Mouse (Mus musculus): Measurements from ENCODE around the gene Sod2. TPM values are rescaled to one million over a fixed set of nuclear protein-coding genes. Genes with fewer than 3 reads are reported as not detected.
"Not testable (repeated sequence)": the region's sequence is repeated elsewhere in the genome, so short reads cannot be mapped to it uniquely, and the experiment has no call there.

Sod2 gene
- total RNA-seq, 2 experiments from 2014 or later, result 272 to 281 TPM

- intact Hi-C loops (cut with DNase I), result no loop called here
- peak; percentile 98 for DNase-seq (ENCODE audit: low spot score in 2 of 2)
Measured at GRCm38 (mm10) chr17:13007730-13008425, 1.2 kb downstream of the Sod2 start.

GRCm38 (mm10) chr17:13008528-13008927 is 1.9 kb downstream of the Sod2 start:
- intact Hi-C loops (cut with DNase I), result no loop called here
- no peak for DNase-seq (ENCODE audit: low spot score in 2 of 2)

GRCm38 (mm10) chr17:13009887-13010286 is 3.2 kb downstream of the Sod2 start:
- intact Hi-C loops (cut with DNase I), result no loop called here
- no peak for DNase-seq (ENCODE audit: low spot score in 2 of 2)

GRCm38 (mm10) chr17:13013316-13013715 is 6.7 kb downstream of the Sod2 start:
- intact Hi-C loops (cut with DNase I), result no loop called here
- no peak for DNase-seq (ENCODE audit: low spot score in 2 of 2)

- DNase-seq (ENCODE audit: low spot score in 2 of 2); intact Hi-C loops (cut with DNase I): not testable (repeated sequence)
Measured at GRCm38 (mm10) chr17:13036627-13037192, 30.1 kb downstream of the Sod2 start.

GRCm38 (mm10) chr17:13043846-13044673 is 37.4 kb downstream of the Sod2 start:
- peak; percentile 42 to 57 for DNase-seq (ENCODE audit: low spot score in 2 of 2)
- intact Hi-C loops (cut with DNase I), result not testable (repeated sequence)

- intact Hi-C loops (cut with DNase I); DNase-seq (ENCODE audit: low spot score in 2 of 2): not testable (repeated sequence)
Measured at GRCm38 (mm10) chr17:13052124-13052813, 45.6 kb downstream of the Sod2 start, which contains the start of gene Gpr31b. Gpr31b (minus strand) TSS chr17:13052296.

- DNase-seq (ENCODE audit: low spot score in 2 of 2); intact Hi-C loops (cut with DNase I): not testable (repeated sequence)
Measured at GRCm38 (mm10) chr17:13060804-13061203, 54.2 kb downstream of the Sod2 start, which contains the start of gene Tcp10b. Tcp10b (plus strand) TSS chr17:13061104.

- intact Hi-C loops (cut with DNase I), result not testable (repeated sequence)
Measured at GRCm38 (mm10) chr17:13062882-13063281, 56.2 kb downstream of the Sod2 start.

GRCm38 (mm10) chr17:13067864-13068385 is 61.3 kb downstream of the Sod2 start:
- DNase-seq (ENCODE audit: low spot score in 2 of 2); intact Hi-C loops (cut with DNase I): not testable (repeated sequence)

More at GRCm38 (mm10) chr17:13062882-13063281, 56.2 kb downstream of the Sod2 start:
- not testable (repeated sequence) for DNase-seq (ENCODE audit: low spot score in 2 of 2)

GRCm38 (mm10) chr17:13069227-13069626 is 62.6 kb downstream of the Sod2 start:
- DNase-seq (ENCODE audit: low spot score in 2 of 2); intact Hi-C loops (cut with DNase I): not testable (repeated sequence)

Other genes starting within 250 kb of the Sod2 start
- gene Igf2r, start 237.2 kb upstream of the Sod2 start, total RNA-seq (2021), result 10 to 100 TPM; 27.0 to 27.7 TPM
- gene Mas1, start 138.7 kb upstream of the Sod2 start, total RNA-seq (2021), result 10 to 100 TPM; 27.4 to 35.8 TPM
- under 1 TPM in 1 of 2 experiments, not detected in 1; 0.37 TPM for gene Mrgprh, start 130.8 kb upstream of the Sod2 start, total RNA-seq (2021)
- 1 to 10 TPM; 1.4 to 1.8 TPM for gene Pnldc1, start 96.6 kb upstream of the Sod2 start, total RNA-seq (2021)
- gene Tcp1, start 91.1 kb upstream of the Sod2 start, total RNA-seq (2021), result 100 to 1,000 TPM; 193 to 198 TPM
- gene Mrpl18, start 90.5 kb upstream of the Sod2 start, total RNA-seq (2021), result 10 to 100 TPM; 54.0 to 56.0 TPM
- 1 to 10 TPM; 3.9 to 4.3 TPM for gene Acat3, start 66.2 kb upstream of the Sod2 start, total RNA-seq (2021)
- 10 to 100 TPM; 52.7 to 68.9 TPM for gene Acat2, start 46.1 kb upstream of the Sod2 start, total RNA-seq (2021)
- 10 to 100 TPM; 47.6 to 51.5 TPM for gene Wtap, start 12.7 kb upstream of the Sod2 start, total RNA-seq (2021)
- gene Gpr31b, start 45.5 kb downstream of the Sod2 start, total RNA-seq (2021), result not detected
- gene Tcp10b, start 54.3 kb downstream of the Sod2 start, total RNA-seq (2021), result under 1 TPM; 0.20 to 0.47 TPM
- under 1 TPM in 1 of 2 experiments, not detected in 1; 0.15 TPM for gene Unc93a, start 125.0 kb downstream of the Sod2 start, total RNA-seq (2021)
- gene Smok2a, start 214.3 kb downstream of the Sod2 start, total RNA-seq (2021), result not detected
- gene Smok2b, start 223.4 kb downstream of the Sod2 start, total RNA-seq (2021), result not detected